10 mouse cellular contexts compared by ENCODE assay signal in the genomic region with DNA sequence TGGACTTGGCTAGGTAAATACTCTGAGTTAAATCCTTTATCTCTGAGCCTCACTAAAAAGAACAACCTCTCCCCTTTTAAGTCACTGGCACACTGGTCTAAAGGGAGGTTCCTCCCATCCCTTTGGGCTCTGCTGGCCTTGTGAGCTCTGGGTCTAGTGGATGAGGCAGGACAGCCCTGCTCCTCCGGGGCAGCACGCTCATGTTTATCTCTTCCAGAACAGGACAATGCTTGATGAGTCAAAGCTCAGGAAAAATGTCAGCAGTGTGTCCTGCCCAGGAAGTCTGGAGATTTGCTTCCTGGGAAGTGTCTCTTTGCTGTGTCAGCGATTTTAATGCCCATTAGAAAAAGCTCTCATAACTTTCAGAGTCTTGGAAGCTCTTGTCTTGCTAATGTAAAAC.
DNase-seq lines count a peak whose midpoint lies in the region; ATAC-seq and TF ChIP-seq lines count a peak whose summit lies in the region.
"Had no signal": no experiment of that assay in that cellular context is flagged by ENCODE, and none has a peak within 500 bp of the region (broad histone marks: within the 10 kb centered on the region; RNA-seq: fewer than 3 reads in every experiment).

No protein-coding gene starts in this region.

- TF ChIP-seq CTCF in kidney, adult 2 months (conservative IDR thresholded peaks at IDR 0.05; ENCODE audit: insufficient read depth, insufficient read length, low read depth, low read length) = no peak

- WGBS in kidney, adult 2 months = 52% methylated on average over 3 of the region's 3 CpGs
- 31% methylated on average over 3 of the region's 3 CpGs for WGBS in intestine, embryonic 16.5 days

- H3K27me3 ChIP-seq in kidney, adult 2 months (replicated peaks; ENCODE audit: control insufficient read depth, insufficient read depth, low read length) = no peaks in the 10 kb centered on the region
- no peaks in the 10 kb centered on the region for H3K27me3 ChIP-seq in intestine, embryonic 16.5 days (replicated peaks; ENCODE audit: control insufficient read depth, insufficient read depth, low read length)
- H3K27me3 ChIP-seq: neural tube, embryonic 12.5 days had no signal

- no peaks in the 10 kb centered on the region for H3K9me3 ChIP-seq in intestine, embryonic 16.5 days (ENCODE audit: control insufficient read depth, low read length)
- H3K9me3 ChIP-seq: neural tube, embryonic 12.5 days had no signal

- DNase-seq in kidney, adult 2 months = peak; percentile 44
- no peak for DNase-seq in kidney, postnatal 14 days
- peak; percentile 49 to 52 for DNase-seq in adrenal gland, postnatal 36 days
- DNase-seq in lung, postnatal 14 days = peak; percentile 27
- DNase-seq in cerebellum, postnatal 36 days = no peak
- DNase-seq in thymus, postnatal 4 days = no peak
- DNase-seq: gastrocnemius, postnatal 14 days had no signal

- no peak for ATAC-seq in intestine, embryonic 16.5 days

- no peak overlapping the region for H3K9ac ChIP-seq in intestine, embryonic 16.5 days (ENCODE audit: low read depth, low read length)
- H3K9ac ChIP-seq: neural tube, embryonic 12.5 days had no signal

- H3K27ac ChIP-seq in kidney, adult 2 months (ENCODE audit: insufficient read depth, low read depth, low read length) = no peak overlapping the region
- H3K27ac ChIP-seq in intestine, embryonic 16.5 days (ENCODE audit: low read length) = peak overlapping the region; percentile 70
- H3K27ac ChIP-seq: left cerebral cortex, adult 2 months; neural tube, embryonic 12.5 days had no signal

- H3K4me2 ChIP-seq in intestine, embryonic 16.5 days (ENCODE audit: low read depth, low read length) = no peak overlapping the region
- H3K4me2 ChIP-seq: neural tube, embryonic 12.5 days had no signal

- H3K36me3 ChIP-seq in kidney, adult 2 months (ENCODE audit: control insufficient read depth, insufficient read depth, low read length) = no peaks in the 10 kb centered on the region
- H3K36me3 ChIP-seq in intestine, embryonic 16.5 days (ENCODE audit: control insufficient read depth, insufficient read depth, low read length) = no peaks in the 10 kb centered on the region
- H3K36me3 ChIP-seq: neural tube, embryonic 12.5 days had no signal

- no peak for TF ChIP-seq POLR2A in kidney, adult 2 months (IDR thresholded peaks at IDR 0.05; ENCODE audit: low read depth, low read length)

- no peaks in the 10 kb centered on the region for H3K4me1 ChIP-seq in kidney, adult 2 months (ENCODE audit: control insufficient read depth, insufficient read depth, low read length)
- peaks cover 35% of the 10 kb centered on the region for H3K4me1 ChIP-seq in intestine, embryonic 16.5 days (ENCODE audit: control insufficient read depth, insufficient read depth, low read length)

- no peak overlapping the region for H3K4me3 ChIP-seq in kidney, adult 2 months (ENCODE audit: insufficient read depth, low read depth, low read length)
- H3K4me3 ChIP-seq in intestine, embryonic 16.5 days (ENCODE audit: low read length) = no peak overlapping the region
- H3K4me3 ChIP-seq: left cerebral cortex, adult 2 months; neural tube, embryonic 12.5 days had no signal

Comparison
In these comparisons a context has a peak if more than half of its experiments do, and no peak if none do; other contexts are left out.
1. DNase-seq: peak in kidney, adult 2 months (single experiment), adrenal gland, postnatal 36 days (2 of 2) and lung, postnatal 14 days (single experiment); none in kidney, postnatal 14 days (single experiment), cerebellum, postnatal 36 days (0 of 2) and thymus, postnatal 4 days (single experiment).